Mouse (Mus musculus) cerebellum, adult 8-10 months (tissue): ENCODE data around the gene Tagln.
A peak's percentile ranks its signal among the peaks of the same experiment; 100 is the strongest.

ENCODE experiments used
- DNase-seq: peaks from one replicate; pipeline ENCODE4 v3.0.0; 2022

The Tagln gene

DNA sequence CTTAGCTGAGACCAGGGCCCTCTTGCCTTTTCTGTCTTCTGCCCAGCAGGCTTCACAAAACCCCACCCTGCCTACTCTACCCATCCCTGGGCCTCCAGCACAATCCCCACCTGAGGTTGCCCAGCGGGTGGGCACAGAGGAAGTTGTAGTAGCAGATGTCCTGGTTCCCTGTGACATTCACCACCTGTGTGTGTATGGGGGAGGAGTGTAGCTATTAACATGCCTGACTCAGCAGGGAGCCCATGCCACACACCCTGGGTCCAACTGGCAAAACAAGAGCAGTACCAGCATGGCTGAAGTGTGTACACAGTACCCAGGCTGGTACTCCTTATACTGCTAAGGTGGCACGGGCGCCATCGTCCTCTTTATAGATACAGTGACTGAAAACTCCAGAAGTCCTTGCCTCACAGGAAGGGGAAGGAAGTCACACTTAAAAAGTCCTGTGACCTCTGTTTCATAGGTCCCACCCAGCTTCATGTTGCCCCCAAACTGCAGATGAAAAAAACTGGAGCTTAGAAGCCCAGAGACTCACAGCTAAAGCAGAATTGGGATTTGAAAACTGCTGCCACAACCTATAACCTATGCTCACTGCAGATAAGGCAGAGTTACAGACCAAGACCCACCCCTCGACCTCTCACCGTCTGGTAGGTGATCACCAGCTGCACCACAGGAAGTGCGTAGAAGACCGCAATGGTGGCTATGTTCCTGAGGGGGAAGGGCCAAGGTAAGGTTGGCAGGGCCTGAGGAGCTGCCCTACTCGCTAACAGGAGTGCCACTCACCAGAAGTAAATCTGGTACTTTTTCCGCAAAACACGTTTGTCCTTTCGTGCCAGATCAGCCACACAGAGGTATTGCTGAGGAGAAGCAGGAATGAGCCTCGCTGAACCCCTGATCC lies 8.9 kb upstream of the Tagln start:
- peak; percentile 52 for DNase-seq

DNA sequence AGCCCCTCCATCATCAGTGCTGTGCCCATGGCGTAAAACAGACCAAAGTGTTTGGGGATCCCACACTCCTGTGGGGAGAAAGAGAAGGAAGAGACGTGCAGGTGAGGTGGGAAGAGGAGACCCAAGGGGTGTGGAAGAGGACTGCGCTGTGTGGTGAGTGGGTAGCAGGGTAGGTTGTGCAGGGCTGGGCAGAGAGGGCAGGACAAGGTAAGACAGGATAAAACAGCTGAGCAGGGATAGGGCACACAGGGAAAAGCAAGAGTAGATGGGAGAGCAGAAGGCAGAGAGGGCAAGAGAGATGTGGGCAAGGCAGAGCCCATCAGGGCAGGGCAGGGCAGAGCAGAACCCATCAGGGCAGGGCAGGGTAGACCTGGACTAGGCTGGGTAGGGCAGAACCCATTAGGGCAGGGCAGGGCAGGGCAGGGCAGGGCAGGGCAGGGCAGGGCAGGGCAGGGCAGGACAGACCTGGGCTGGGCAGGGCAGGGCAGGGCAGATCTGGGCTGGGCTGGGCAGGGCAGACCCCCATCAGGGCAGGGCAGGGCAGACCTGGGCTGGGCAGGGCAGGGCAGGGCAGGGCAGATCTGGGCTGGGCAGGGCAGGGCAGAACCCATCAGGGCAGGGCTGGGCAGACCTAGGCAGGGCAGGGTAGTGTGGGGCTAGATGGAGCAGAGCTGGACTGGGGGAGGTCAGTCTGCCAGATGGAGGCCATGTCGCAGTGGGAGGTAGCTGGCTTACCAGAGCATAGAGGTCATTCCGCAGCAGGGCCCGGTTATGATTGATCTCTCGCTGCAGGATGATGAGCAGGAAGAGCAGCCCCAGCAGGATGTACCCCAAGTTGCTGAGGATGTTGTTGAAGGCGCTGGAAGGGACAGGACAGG lies 8.0 kb upstream of the Tagln start:
- no peak for DNase-seq

DNA sequence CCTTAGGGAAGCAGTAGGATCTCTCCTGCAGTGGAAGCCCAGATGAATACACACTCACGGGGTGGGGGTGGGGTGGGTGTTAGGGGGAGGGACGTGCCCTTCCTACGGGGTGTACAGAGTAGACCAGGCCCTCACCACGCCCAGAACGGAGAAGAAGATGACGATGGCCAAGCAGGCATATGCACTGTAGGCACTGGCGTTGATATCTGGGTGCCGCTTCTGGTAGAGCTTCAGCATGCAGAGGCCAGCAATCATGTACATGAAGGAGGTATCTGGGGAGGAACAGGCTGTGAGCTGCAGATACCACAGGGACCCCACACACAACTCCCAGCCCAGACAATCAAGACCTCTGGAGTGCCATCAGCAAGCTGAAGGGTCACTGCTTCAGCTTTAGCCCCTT lies 7.1 kb upstream of the Tagln start:
- no peak for DNase-seq

DNA sequence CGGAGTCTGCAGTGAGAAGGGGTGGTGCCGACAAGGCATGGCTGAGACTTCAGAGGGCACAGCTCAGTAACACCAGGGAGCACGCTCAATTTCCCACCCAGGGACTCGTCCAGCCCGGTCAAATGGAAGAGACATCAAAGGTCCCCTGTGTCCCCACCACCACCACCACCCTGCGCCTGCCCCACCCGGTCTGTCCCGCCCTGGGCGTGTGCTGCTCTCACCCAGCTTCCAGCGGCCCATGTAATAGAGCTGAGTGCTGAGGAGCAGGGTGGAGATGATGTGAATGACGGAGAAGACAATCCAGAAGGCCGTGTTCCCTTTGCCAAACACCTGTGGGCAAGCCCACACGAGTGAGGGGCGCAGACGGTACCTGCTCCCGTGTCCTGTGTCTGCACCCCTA lies 6.6 kb upstream of the Tagln start:
- DNase-seq: no peak

DNA sequence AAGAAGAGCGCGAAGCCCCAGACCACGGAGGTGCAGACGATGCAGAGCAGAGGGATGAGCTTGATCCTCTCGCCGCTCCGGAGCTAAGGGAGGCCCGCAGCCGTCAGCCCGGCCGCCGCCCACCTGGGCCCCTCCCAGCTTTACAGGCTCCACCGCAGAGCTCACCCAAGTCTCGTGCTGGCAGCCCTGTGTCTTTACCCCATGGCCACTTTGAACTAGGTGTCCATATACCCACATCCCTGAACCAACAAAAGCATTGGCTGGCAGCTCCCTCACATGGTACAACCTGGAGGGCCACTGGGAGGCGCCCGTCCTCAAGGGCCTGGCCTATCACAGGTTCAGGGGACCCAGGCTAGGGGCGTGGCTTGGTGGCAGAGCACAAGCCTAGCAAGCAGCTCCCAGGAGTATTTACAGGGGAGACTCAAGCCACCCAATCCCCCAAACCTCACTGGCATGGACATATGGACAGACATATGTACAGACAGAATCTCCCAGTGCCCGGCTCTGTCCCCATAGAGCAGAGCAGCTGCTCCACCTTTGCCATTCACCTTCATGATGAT lies 5.6 kb upstream of the Tagln start:
- DNase-seq: no peak

DNA sequence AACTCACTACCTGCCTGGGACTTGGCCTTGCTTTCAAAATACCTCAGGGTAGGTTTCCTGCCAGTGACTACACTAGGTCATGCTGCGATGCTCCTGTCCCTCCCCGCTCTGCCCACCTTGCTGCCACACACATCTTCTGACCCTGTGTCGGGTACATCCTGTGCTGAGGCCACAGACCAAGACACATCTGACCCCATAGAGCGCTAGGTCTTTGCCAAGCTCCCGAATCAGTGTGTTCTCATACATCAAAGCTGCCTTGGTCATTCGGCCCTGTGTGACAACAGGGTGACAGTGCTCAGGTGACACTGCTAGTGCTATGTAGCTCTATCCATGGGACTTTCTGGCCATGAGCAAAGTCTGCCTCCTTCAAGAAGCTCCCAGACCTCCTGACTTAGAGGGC lies 3.9 kb upstream of the Tagln start:
- DNase-seq: no peak

DNA sequence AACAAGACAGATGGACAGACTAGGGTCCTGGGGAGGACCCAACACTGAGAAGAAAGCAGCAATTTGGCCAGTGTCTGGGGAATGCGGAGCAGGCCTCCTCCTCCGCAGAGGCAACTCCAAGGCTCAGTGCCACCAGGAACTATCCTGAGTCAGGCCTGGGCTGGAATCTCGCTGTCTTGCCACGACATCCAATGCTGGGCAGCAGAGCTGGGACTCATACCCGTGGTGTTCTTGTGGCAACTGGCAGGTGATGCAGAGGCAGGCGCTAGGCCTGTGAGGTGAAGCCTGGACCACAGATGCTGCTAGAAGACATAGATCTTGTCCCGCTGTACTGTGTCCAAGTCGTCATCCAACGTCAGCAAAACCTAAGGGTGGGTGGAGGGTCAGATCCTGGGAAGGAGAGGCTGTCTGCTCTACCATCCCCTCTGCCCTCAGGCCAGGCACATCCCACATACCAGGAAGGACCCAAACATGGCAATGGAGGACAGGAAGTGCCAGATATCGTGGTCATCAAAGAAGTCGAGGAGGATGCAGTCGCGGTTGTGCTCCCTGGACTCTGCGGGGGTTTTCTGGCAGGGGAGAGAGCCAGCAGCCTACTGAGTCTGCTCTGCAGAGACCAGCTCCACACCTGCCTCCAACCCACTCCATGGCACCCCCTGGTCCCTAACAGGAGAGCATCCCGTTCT lies 3.2 kb upstream of the Tagln start:
- DNase-seq: no peak

DNA sequence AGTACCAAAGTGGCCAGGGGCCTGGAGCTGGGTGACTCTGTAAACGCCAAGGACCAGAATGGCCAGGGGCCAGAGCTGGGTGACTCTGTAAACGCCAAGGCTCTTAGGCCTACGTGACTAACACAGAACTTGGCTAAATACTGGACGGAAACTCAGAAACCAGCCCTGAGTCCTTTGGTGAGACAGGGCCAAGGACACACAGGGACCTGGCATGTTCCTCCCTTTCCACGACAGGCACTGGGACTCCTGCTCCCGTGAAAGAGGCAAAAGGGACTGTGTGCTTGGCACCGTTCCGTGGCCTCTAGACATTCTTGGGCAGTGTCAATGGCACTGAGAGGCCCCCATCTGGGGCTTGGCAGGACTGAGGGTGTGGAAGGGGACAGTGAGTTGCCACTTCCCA lies 2.2 kb upstream of the Tagln start:
- no peak for DNase-seq

DNA sequence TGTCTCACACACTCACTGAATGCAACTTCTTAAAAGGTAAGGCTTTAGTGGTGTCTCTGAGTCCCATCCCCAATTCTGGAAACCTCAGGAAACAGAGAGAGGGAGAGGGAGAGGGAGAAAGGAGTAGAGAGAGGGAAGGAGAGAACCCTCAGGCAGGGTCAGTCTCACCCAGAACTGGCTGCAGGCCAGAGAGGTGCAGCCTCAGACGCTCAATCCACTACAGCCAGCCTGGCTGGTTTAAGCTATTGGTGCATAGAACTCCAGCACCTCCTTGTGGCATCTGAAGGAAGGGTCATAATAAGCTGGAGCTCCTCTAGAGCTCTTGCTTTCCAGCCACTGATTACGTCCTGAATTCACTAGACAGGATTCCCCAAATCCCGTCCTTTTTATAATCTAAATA lies 1.0 kb upstream of the Tagln start:
- DNase-seq: no peak

DNA sequence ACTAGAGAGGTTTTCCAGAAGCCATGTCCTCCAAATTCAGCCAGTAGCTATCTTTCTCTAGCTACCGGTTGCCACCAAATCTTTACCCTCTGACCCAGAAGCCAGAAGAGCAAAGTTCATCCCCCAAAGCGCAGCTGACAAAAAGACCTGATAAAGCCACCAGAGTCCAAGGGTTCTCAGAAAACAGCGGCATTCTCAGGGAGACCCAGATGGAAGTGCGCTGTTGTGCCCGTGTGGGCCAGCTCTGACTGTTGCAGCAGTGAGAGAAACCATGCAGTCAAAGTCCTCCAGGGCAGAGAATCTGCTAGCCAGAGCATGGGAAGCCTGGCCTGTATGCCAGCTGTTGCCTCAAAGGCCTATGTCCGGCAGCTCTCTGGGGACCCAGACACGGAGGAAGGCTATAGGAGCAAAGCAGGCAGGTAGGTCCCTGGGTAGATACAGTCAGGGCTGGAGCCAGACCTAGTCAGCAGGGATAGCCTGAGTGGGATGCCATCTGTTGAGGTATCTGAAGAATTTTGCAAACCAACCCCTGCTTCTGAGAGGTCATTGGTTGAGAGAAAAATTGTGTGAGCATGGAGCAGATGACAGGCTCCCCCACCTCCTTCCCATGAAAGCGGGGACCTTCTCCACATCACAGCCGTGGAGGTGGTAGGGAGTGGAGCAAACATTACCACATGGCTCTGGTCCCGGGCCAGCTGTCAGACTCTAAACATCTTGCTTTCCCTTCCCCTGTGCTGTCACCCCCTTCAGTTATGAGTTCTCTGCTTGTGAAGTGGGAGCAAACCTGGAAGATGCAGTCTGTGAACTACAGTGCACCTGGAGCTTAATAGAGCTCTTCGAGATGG lies 3.1 kb downstream of the Tagln start:
- DNase-seq: no peak

DNA sequence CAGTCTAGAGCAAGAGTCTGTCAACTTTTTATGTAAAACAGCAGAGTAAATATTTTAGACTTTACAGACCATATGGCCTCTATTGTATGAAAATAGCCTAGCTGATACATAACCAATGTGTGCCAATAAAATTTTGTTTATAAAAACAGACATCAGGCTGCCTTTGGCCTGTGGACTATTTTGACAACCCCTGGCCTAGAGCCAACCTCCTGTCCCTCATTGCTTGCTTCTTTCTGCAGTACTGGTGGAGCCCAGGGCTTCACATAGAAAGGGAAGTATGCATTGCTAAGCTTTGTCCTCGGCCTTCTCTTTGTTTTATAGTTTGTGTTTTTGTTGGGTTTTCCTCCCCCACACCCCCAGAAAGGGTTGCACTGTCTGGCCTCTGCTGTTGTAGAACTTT lies 3.9 kb downstream of the Tagln start:
- DNase-seq: no peak

DNA sequence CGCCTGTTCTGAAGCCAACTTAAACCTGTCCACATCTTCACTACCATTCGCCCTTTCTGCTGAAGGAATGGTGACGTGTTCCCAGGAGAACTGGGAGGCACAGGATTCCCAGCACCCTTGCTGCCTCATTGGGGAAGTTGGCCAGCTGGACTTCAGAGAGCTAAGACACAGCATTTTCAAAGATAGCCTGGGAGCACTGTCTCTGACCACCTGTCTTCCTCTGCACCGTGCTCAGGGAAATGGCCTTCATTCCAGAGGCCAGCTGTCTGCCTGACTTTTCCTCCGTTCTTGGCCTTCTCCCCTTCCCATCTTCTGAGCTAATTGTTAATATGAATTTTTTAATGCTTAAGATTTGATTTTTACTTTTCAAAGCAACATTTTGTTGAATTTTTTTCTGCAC lies 6.6 kb downstream of the Tagln start:
- DNase-seq: no peak

DNA sequence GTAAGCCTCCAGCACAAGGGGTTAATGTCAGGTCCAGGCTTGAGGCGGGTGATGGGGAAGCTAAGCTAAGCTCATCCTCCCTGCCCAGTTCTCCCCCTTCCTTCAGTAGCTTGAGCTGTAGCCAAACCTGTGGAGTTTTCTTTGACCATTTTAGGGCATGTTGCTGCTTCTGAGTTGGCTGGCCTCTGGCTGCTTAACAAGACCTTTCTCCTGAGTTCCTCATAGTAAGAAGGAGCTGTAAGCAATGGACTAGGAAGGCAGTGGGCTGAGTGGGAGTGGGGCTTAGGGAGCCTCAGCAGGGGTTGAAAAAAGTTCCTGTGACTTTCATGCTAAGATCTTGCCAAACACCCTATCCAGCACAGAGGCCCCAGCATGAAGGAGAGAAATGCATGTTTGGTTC lies 16.0 kb downstream of the Tagln start:
- DNase-seq: no peak

DNA sequence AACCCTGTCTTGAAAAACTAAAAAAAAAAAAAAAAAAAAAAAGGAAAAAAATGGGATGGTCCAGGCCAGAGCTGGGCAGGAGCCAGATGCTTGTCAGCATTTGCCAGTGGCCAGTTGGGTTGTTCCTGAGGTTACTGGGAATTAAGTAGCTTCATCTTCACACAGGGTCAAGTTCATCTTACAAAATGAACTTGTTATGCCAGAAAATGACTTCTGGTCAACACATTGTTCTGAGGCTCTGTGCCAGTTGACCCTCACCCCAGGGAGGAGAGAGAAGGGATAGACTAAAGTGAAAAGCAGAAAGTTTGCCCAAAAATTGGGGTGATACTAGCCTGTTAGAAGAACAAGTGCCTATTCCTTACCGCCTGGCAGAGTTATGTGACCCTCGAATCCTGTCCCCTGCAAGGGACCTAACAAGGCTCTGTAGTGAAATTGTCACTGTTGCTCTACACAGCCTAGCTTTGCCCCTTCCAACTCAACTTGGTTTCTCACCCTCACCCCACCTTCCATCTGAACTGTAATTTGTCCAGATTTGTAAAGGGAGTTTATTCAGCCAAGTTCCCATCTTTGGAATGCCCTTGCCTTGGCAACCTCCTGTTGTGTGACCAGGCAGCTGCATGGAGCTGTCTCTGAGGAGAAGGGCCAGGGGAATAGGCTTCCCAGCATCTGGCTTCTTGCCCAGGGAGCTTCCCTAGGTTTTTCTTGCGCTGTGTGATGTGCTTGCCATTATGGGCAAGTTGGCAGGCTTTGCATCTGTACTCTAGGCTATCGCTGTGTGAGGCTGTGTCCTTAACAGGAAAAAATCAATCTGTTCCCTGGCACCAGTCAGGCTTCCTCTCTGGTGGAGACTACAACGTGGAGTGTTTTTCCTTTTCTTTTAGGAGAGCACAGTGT lies 18.6 kb downstream of the Tagln start:
- no peak for DNase-seq

DNA sequence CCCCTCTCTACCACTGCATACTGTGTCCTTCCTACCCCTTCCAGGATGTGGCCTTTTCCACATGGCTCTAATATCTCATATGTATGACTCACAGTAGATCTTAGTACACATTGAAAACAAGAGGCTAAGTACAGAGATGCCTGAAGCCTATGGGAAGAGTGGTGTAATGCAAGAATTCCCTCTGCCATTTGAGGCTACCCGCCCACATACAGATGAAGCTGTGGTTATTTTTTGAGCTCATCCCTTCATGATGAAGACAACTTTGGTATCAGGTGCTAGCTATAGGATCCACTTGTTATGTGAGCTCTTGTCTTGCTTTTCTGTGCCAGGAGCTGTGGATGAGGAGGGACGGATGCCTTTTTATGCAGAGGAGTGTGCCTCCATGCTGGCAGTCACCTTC lies 20.2 kb downstream of the Tagln start:
- no peak for DNase-seq

DNA sequence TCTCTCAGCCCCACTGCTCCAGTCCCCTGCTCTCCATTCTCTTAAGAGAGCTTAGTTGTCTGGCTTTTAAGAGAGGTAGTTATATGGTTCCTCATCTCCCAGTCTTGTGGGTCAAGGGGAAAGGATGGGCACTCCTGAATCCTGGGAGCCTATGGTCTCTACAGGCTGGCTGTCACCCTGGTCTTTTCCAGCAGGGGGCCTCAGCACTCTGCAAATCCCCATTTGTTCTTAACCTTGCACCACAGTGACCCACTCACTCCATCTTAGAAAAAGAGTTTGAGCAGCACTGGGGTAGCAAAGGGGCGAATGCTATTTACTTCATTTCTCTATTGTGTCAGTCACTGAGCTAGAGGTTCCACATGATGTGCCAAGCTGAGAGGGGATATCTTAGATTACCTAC lies 24.2 kb downstream of the Tagln start:
- DNase-seq: no peak

DNA sequence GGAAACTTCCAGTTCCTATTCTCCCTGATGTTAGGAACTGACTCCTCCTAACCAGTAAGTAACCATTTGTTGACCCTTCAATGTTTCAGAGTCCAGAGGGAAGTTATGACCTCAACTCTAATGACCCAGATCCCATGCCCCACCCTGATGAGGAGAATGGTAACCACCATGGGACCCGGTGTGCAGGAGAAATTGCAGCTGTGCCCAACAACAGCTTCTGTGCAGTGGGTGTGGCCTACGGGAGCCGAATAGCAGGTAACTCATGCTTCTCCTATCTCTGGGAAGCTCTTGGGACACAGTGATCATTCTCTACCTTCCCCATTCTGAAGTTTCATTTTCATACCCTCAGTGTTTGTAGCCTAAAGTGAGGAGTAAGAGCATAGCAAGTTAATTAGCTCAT lies 24.9 kb downstream of the Tagln start:
- DNase-seq: no peak

DNA sequence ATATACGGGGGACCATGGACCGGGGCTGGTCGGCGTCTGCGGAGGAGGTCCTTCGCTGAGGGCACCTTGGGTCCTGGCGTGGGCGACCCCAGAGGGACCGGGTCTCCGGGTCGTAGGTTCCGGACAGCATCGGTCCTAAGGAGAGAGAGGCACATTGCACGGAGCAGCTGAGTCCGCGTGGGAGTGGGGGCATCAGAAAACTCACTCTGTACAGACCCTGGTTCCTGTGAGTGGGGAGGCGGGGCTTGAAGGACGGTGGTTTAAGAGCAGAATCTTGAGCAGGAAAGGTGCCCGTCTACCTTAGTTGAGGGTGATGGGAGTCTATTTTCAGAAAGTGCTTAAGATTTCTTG lies 28.8 kb downstream of the Tagln start:
- DNase-seq: no peak

DNA sequence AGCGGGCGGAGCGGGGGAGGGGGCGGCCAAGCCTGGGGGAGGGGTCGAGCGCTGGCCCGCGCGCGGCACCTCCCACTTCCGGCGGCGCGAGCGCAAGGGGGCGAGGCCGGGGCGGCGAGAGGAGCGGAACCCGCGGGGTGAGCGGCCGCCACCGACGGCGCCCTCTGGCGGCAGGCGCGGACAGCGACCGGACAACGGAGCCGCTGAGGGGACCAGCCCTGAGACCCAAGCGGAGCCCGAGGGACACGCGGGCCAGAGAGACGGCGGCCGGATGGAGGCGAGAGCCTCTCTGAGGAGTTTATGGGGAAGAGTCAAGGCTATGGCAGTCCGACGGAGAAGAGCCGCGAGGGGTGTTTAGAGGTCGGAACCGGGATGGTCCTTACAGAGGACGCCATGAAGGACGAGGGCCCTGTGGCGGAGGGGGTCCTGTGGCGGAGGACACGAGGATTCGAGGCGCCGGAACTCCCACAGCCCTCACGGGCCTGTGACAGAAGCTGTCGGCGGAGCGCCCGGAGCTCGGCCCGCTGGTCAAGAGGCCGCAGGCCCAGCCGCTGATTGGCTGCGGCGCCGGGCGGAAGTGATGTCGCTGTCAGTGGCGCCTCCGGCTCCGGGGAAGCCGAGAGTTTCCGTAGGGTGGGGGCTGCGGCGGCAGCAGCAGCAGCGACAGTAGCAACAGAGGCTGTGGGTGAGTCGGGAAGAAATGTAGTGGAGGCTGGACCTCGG lies 29.3 kb downstream of the Tagln start, which contains the start of the genes Pcsk7 and Rnf214:
Gene Pcsk7, plus strand, starts transcription at position 143 of the 723 bp plus-strand sequence.
Gene Rnf214, minus strand, starts transcription at position 557 of the 723 bp plus-strand sequence.
- DNase-seq: peak; percentile 89

DNA sequence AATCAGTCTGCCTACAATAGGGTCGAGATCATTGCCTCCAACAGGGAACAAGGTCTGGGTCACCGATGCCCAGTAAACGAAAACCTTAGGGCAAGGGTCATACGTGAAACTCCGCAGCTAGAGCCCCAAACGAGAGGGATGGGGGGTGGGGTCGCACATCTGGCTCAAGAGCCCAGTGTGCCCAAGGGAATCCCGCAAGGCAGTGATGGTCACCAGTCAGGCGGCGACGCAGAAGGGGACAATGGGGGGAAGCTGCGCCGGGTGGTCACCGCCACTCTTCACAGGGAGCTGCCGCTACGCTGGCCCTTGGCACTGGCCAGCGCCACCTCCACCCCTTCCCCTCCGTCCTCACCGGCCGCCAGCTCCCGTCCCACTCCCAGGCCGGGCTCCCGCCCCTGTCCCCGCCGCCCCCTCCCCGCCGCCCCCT lies 30.0 kb downstream of the Tagln start:
- peak; percentile 47 for DNase-seq
